Mouse (Mus musculus): ENCODE measurements at regions not wholly inside any gene's neighbourhood (a gene's known extent, or its start where the extent isn't known, plus 50 kb on each side); places are given as distances from the start of the nearest gene placed in this dataset.

DNA sequence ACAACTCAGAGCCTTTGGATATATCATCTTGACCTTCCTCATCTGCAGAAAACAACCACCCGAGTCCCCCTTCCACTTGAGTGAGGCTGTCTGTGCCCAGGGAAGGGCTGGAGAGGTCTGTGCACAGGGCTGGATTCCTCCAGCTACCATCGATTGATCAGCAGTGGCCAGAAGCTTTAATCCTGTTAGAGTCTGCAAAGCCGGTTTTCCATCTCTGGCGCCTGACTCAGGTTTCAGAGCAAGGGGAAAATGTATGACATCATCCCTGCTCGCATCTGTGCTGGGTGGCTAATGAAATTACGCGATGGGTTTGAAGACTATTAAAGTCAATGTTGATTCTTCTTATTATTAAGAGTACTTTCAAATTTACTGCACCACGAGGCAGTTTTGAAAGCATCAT lies 229.4 kb upstream of the Slc30a5 start:
- no peak for DNase-seq (ENCODE audit: extremely low read depth, insufficient read length, low spot score)

DNA sequence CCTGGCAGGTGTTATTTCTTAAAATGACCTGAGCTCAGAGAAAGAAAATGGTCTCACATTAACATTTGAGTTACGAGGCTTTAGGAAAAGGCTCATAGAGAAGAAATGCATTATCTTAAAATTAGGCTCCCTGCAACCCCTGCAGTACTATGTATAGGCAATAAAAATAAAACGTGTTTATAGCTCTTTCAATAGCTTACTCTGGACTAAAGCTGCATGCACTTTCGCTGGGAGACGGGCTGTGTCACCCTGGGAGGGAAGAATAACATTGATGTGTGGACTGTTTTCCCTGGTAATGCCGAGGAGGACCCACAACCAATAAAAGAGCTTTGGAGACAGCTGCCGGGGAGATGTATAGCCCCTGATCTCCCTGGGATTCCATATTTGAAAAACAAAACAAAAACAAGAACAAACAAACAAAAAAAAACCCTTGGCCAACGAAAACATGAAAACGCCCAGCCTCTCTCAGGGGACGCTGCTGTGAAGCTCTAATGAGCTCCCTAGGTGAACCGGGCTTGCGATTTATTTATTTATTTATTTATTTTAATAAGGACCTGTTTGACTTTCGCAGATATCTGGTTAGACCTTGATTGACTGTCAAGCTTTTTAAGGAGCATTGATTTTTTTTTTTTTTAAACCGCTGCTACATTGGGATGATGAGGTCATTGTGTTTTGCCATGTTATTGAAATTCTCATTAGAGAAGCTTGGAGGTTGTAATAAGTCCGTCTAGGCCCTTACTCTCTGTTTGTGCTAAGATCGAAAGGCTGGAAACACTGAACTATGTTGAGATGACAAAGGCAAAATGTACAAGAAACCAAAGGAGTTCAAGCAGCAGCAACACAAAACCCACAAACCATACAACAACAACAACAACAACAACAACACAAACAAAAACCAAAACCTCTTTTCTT lies 228.3 kb upstream of the Slc30a5 start:
- DNase-seq (ENCODE audit: extremely low read depth, insufficient read length, low spot score) = no peak

DNA sequence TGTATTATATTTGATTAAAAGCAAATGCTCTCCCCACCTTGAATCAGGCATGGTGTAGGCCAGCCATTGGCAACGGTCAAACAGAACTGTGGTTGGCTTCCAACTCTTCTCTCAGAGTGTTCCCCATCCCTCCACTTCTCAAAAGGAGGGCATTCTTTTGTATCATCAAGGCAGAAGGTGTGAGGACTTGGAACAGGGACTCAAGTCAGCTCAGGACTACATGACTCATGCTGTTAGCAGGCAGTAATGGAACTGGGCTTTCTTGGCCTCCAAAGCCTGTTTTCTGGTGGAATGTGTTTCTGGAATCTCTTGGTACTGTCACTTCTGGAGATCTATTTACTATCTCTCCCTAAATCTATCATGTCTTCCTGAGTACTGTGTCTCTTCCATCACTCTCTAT lies 216.3 kb upstream of the Slc30a5 start:
- DNase-seq (ENCODE audit: extremely low read depth, insufficient read length, low spot score) = no peak

DNA sequence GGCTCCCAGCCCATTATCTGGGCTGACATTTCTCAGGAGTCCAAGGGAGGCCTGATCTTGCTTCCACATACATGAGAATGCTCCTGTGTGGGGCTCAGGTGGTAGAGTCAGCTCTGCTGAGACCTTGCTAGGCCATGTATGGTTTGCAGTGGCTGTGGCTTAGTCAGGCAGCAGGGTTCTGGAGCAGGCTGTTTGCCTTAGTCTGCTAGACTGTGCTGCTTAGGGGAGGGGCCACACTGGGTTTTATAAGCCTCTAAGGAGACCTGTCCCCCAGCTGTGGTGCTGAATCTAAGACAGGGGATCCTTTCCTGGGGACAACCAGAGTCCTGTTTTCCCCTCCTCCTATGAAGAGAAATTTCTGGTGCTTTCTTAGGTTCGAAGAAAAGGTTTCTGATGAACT lies 199.4 kb upstream of the Slc30a5 start:
- no peak for DNase-seq (ENCODE audit: extremely low read depth, insufficient read length, low spot score)

DNA sequence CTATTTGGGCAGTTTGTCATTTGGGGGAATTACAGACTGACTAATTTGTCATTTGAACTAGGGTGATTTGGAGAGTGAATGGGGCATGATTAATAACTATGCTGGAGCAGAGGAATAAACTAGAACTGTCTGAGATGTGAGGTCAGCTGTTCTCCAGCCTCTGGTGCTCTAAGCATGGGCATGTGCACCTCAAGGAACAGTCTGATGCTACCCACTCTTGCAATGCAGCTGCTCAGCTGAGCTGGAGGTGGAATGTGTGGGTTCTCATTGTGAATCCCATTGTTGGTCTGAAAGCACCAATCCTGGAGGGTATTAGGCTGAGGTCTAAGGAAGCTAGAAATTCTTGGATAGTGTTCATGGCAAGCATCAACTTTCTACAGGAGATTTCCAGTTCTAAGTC lies 192.8 kb upstream of the Slc30a5 start:
- no peak for DNase-seq (ENCODE audit: extremely low read depth, insufficient read length, low spot score)

DNA sequence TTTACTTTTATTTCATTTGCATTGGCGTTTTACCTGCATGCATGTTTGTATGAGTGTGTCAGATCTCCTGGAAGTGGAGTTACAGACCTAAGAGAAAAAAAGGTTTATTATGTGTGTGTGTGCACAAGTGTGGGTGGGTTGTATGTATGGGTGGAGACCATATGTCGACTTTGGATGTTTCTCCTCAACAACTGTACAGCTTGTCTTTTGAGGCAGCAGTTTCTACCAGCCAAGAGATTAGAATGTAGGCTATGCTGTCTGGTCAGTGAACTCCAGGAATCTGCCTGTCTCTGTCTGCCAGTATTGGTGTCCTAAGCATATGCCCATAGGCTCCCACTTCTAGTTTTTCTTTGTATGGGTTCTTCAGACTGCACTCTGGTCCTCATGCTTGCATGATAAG lies 192.3 kb upstream of the Slc30a5 start:
- DNase-seq (ENCODE audit: extremely low read depth, insufficient read length, low spot score) = no peak

DNA sequence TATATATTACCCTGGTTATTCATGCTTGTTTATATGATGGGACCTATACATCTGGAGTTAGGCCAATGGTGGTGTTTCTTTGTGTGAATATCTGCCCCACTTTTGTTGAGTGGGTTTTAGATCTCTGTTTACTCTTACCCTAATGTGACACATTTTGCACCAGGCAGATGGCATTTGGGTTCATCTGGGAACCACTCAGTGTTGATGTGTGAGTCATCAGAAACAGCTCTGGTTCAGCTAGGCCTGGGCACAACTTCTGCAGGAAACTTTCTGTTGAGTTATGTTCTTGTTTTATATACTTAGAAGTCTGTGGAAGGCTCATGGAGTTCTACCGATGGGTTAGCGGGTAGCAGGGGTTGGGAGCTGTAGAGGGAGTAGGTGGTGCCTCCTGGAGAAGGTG lies 191.7 kb upstream of the Slc30a5 start:
- no peak for DNase-seq (ENCODE audit: extremely low read depth, insufficient read length, low spot score)

DNA sequence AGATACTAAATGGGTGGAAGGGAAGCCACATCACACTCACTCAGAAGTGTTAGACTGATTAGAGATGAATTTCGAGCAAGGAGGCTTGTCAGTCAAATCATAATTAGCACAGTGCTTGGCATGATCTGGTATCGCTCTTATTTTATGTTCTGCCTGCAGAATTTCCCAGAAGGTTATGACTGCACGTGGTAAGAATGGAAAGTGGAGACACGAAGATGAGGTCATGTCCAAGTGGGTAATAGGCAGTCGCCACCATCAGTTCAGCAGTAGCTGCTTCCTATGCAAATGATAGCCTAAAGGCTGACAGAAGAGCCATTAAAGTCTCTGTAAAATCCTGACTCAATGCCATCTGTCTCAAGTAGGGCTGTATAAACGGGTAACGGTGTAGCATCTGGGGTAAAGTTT lies 186.0 kb upstream of the Slc30a5 start:
- DNase-seq (ENCODE audit: extremely low read depth, insufficient read length, low spot score) = no peak

DNA sequence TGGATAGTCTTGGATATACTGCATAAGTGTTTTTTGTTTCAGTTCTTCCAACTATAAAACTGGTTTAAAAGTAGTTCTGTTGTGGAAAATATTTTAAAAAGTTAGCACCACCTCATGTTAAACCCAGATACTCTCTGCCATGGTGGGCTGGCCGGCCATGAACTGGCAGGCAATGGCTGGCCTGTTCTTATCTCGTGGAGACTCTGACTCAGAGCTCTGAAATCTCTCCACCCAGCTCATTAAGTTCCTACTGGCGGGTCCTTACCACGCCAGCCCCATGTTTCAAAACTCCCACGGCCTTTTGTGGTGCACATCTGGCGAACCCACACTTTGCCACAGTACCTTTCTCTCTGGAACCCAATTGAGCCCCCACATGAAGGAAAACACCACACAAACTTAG lies 183.8 kb upstream of the Slc30a5 start:
- no peak for DNase-seq (ENCODE audit: extremely low read depth, insufficient read length, low spot score)

DNA sequence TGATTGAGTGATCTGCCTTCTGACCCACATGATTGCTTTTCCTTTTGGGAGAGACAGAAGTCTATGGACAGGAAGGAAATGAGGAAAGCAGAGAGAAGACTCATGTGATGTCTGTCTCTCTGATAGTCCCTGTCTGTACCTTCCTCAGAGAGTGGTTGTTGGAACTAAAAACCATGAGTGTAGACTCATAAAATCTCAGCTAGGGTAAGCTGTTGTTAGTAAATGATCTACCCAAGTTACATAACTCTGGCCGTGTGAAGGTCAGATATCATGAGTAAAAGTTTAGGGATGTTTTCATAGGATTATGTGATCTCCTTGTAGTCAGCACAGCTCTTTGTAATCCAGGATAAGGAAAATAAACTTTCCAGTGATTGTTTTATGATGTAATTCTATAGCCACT lies 183.0 kb upstream of the Slc30a5 start:
- DNase-seq (ENCODE audit: extremely low read depth, insufficient read length, low spot score) = no peak

DNA sequence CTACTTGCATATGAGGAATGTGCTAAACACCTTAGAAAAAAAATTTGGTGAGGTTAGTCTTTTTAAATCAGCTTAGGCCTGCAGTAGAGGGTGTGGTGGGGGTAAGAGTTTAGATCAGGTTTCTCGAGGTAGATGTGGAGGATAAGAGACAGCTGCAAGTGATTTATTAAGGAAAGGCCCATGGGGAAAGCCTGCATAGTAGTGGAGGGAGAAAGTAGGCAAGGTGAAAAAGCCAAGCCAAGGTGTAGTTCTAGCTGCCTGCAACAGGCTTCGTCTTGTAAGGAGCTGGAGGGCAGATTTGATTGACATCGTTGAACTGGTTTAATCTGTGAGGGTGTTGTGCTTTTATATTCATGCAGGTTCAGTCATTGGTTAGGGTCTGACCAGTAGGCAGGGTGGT lies 182.2 kb upstream of the Slc30a5 start:
- DNase-seq (ENCODE audit: extremely low read depth, insufficient read length, low spot score) = no peak

DNA sequence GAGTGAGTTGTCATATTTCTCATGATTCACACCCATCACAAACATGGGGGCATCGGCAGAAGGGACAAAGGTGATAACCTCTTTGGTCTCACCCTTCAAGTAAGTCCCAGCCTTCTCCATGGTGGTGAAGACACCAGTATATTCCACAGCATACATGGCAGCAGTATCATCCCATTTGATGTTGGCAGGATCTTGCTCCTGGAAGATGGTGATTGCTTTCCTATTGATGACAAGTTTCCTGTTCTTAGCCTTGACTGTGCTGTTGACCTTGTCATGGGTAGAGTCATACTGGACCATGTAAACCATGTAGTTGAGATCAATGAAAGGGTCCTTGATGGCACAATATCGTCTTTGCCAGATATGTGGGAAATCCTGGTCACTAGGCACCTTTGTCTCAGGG lies 180.4 kb upstream of the Slc30a5 start:
- DNase-seq (ENCODE audit: extremely low read depth, insufficient read length, low spot score) = no peak

DNA sequence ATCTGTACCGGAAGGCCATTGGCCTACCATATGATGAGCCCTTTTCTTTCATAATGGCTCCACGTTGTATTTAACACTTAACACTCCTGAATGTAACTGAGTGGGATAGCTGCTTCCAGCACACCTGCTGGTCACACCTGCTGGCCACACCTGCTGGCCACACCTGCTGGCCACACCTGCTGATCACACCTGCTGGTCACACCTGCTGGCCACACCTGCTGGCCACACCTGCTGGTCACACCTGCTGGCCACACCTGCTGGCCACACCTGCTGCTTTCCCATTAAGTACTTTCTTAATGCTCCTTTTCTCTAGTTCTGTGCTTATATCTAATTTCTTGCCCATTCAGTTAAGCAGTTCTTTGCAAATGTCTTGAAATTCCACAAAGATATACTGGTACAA lies 157.4 kb upstream of the Slc30a5 start:
- DNase-seq (ENCODE audit: extremely low read depth, insufficient read length, low spot score) = no peak

DNA sequence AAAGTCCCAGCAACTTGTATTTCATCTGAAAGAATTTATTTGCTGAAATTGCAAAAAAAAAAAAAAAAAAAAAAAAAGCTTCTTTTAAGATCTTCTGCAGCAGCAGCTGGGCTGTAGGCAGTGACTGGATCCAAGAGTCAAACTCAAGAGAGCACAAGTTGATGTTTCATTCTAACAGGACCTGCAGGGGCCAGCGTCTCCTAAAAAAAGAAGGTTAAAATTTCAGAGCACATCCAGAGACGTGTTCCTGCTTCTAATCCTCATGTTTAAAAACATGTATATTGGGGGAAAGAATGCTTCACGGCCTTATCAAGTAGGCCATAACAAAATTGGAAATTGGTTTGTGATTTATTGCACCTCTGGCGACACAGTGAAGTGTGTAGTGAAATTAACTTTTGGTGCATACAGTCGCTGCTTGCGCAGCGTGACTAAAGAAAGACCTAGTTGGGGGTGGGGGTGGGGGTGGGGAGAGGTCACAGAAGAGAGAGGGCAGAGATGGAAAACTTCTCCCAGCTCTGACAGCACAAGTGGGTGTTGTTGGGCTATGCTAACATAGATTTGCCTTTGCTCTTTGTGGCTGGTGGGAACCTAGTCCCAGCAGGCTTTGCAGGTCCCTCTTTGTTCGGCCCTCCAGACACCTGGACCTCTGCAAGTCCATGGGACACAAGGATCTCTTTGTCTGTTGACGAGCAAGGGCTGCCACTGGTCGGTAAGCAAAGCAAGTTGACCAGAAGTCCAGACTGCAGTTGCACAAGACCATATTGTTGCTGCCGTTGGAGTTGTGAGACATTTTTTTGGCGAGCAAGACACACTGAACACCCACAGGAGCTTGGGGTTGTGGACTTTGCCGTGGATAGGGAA lies 155.7 kb upstream of the Slc30a5 start:
- no peak for DNase-seq (ENCODE audit: extremely low read depth, insufficient read length, low spot score)

DNA sequence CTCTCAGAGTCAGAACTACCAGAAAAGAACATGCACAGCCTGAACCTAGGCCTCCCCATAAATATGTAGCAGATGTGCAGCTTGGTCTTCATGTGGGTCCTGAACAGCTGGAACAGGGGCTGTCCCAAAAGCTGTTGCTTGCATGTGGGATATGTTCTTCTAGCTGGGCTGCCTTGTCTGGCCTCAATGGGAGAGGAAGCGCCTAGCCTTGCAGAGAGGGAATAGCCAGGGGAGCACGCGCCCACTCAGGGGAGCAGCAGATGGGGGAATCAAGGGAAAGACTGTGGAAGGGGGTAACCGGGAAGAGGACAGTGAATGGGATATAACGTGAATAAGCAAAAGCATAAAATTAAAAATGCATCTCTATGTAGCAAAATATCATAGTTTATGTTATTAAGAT lies 154.9 kb upstream of the Slc30a5 start:
- DNase-seq (ENCODE audit: extremely low read depth, insufficient read length, low spot score) = no peak

DNA sequence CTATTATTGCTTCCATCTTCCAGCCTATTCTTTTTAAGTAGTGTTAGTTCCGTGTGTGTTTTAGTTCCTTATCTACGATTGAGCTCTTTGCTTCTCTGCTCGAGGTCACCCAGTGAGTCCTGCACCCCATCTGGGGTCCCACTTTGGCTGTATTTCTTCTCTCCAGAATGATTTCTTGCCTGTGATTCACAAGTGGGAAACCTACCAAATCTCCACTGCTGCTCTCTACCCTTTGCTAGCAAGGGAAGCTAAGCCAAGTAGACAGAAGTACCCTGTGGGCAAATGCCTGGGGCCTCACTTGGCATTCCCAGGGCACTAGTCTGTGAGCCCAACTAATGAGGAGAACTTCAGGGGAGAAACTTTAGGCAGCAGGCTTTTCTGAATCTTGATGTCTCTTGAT lies 142.5 kb upstream of the Slc30a5 start:
- DNase-seq (ENCODE audit: extremely low read depth, insufficient read length, low spot score) = no peak

DNA sequence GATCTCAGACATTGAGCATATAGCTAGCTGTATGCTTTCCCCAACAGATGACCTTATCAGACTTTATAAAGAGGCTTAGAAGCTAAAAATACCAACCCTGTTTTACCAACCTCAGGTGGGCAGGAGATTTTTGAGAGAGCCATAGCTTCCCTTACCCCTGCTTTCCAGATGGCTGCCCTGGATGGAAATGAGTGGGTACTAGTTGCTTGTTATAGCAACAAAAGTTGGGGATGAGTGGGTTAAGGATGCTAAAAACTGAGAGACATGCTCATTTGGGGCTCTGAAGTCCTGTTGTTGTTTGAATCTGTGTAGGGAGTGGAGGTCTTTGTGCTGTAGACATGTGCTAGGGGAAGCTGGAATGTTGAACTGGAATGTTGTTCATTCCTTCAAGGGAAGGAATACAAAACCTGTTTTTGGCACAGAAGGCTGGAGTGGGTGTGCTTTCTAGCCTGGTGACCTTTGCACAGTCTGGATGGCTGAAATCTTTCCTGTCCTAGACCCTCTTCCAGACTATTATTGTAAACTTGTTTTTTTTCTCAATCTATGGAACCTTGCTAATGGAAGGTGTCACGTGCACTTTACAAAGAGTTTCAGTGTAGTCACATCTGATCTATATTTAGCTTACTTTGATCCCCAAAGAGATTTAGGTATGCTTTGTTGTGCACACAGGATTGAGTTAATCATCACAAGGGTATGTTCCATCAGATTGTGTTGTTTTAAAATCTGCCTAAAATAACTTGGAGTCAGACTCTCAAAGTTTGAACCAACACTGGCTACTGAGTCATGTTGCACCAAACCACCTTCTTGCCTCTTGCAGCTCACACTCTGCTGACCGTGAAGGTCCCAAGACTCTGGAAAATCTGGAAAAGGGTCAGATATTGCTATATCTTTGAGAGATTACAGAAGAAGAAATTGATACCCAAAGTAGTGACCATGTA lies 138.1 kb upstream of the Slc30a5 start:
- DNase-seq (ENCODE audit: extremely low read depth, insufficient read length, low spot score) = no peak

DNA sequence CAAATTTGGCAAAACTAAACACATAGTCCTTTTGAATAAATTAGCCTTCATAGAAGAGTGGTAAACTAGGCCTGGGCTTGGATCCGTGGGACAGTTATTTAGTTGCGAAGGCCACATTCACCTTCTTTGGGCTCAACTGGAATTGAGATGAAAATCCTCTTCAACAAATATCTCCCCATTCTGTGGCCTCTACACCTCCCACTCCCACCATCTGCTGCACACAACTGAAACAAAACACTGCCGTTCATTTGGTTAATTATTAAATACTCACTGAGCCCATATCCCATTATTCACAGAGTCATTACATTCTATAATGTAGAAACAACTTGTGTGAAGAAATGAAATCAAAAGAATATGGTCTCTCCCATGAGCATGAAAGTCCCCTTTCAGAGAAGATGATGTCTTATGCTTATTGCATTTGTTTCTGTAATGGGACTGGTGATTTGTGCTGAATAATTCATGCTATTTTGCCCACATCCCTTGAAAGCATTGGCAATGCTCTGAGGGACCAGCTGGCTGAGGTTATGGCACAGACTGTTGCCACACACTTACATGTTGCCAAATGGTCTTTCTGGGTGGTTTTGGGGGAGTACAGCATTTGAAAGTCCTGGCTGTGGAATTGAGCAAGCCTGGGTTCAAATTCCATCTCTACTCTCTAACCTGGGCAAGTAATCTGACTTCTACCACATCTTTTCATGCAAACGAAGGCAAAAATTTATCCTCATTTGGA lies 129.7 kb upstream of the Slc30a5 start:
- DNase-seq (ENCODE audit: extremely low read depth, insufficient read length, low spot score) = no peak

DNA sequence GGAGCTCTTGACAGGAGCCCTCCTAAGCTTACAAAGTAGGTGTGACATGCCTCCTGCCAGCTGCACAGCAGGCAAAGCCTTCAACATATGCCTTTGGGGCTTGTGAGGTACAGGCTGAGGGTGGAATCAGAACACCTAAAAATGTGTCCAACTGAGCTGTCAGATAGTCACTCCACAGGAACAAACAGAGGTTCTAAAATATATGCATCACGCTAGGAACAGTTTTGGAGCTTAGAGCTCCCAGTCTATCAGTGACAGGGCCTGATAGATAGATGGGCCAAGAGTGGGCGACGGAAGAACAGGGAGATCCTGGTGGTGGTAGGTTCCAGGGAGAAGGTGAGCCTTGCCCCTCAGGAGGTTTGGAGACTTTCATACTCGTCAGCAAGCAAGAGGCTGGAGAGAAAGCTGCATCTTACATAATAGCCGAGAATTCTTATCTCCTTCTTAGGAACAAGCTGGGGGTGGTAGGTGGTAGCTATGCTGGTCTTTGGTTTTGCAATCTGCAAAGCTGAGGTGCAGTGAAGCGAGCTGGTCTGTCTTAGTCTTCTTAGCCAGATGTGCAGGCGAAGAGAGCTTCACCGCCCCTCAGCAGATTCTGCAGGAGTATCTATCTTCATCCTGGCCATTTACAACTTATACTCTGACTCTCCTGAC lies 121.5 kb upstream of the Slc30a5 start:
- DNase-seq (ENCODE audit: extremely low read depth, insufficient read length, low spot score) = no peak

DNA sequence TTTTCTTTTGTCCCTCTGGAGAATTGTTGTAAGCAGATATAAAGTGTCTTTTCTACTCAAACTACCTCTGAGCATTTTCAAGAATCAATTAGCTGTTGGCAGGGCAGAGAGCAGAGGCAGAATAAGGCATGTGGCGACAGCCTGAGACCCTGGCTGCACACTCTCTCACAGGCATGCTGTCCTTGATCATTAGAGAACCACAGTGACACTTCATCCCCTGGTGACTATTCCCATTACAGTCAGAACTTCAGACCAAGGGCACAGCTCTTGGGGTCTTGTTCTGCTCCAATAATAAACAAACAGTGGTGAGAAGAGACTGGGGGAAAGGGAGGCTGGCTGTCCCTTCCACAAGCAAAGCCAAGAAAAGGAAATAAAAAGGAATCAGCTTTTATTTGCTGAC lies 120.9 kb upstream of the Slc30a5 start:
- DNase-seq (ENCODE audit: extremely low read depth, insufficient read length, low spot score) = no peak
